Mouse (Mus musculus): ENCODE results near the gene Gdap1l1. TPM values are rescaled to one million over a fixed set of nuclear protein-coding genes. Genes with fewer than 3 reads are reported as not detected.

Gene Gdap1l1
- polyA plus RNA-seq, 1 experiment from 2014 or later: 1.7 TPM

GRCm38 (mm10) chr2:163493031-163493430 is 54.8 kb downstream of the Gdap1l1 start:
- ATAC-seq (replicated peaks; ENCODE audit: low FRiP score) (no peak), DNase-seq (ENCODE audit: low spot score) (no peak)
- H3K36me3 ChIP-seq (ENCODE audit: control insufficient read depth, insufficient read depth, low read length): no peaks in the 10 kb centered on the region
- no peaks in the 10 kb centered on the region for H3K27me3 ChIP-seq (replicated peaks; ENCODE audit: control insufficient read depth, insufficient read depth, low read length)
- H3K9me3 ChIP-seq (ENCODE audit: control insufficient read depth, low read length): no peaks in the 10 kb centered on the region
- WGBS: 41% methylated on average over 5 of the region's 5 CpGs
- no peaks in the 10 kb centered on the region for H3K4me1 ChIP-seq (replicated peaks; ENCODE audit: control insufficient read depth, insufficient read depth, low read length)
- H3K9ac ChIP-seq (ENCODE audit: low read depth, low read length): no peak overlapping the region
- H3K4me3 ChIP-seq (ENCODE audit: low read depth, low read length): no peak overlapping the region
- H3K27ac ChIP-seq (ENCODE audit: low read depth, low read length): no peak overlapping the region
- no peak overlapping the region for H3K4me2 ChIP-seq

GRCm38 (mm10) chr2:163493976-163494375 is 55.7 kb downstream of the Gdap1l1 start:
- Histone ChIP-seq H3K36me3 (ENCODE audit: control insufficient read depth, insufficient read depth, low read length) (no peaks in the 10 kb centered on the region), H3K27me3 (replicated peaks; ENCODE audit: control insufficient read depth, insufficient read depth, low read length) (no peaks in the 10 kb centered on the region), H3K4me1 (replicated peaks; ENCODE audit: control insufficient read depth, insufficient read depth, low read length) (no peaks in the 10 kb centered on the region), H3K4me2 (no peak overlapping the region), H3K4me3 (ENCODE audit: low read depth, low read length) (no peak overlapping the region), H3K9ac (ENCODE audit: low read depth, low read length) (no peak overlapping the region), H3K9me3 (ENCODE audit: control insufficient read depth, low read length) (no peaks in the 10 kb centered on the region), H3K27ac (ENCODE audit: low read depth, low read length) (no peak overlapping the region)
- ATAC-seq (replicated peaks; ENCODE audit: low FRiP score) (no peak), DNase-seq (ENCODE audit: low spot score) (no peak)
- WGBS: 46% methylated on average over 5 of the region's 5 CpGs

GRCm38 (mm10) chr2:163494456-163494855 is 56.2 kb downstream of the Gdap1l1 start:
- H3K27ac ChIP-seq (ENCODE audit: low read depth, low read length): no peak overlapping the region
- no peak overlapping the region for H3K9ac ChIP-seq (ENCODE audit: low read depth, low read length)
- no peaks in the 10 kb centered on the region for H3K36me3 ChIP-seq (ENCODE audit: control insufficient read depth, insufficient read depth, low read length)
- H3K4me2 ChIP-seq: no peak overlapping the region
- DNase-seq (ENCODE audit: low spot score): no peak
- WGBS: 22% methylated on average over 6 of the region's 6 CpGs
- H3K9me3 ChIP-seq (ENCODE audit: control insufficient read depth, low read length): no peaks in the 10 kb centered on the region
- no peak overlapping the region for H3K4me3 ChIP-seq (ENCODE audit: low read depth, low read length)
- no peak for ATAC-seq (replicated peaks; ENCODE audit: low FRiP score)
- no peaks in the 10 kb centered on the region for H3K4me1 ChIP-seq (replicated peaks; ENCODE audit: control insufficient read depth, insufficient read depth, low read length)
- no peaks in the 10 kb centered on the region for H3K27me3 ChIP-seq (replicated peaks; ENCODE audit: control insufficient read depth, insufficient read depth, low read length)

GRCm38 (mm10) chr2:163502219-163502618 is 63.9 kb downstream of the Gdap1l1 start:
- H3K4me1 ChIP-seq (replicated peaks; ENCODE audit: control insufficient read depth, insufficient read depth, low read length): no peaks in the 10 kb centered on the region
- ATAC-seq (replicated peaks; ENCODE audit: low FRiP score) (no peak), DNase-seq (ENCODE audit: low spot score) (no peak)
- H3K36me3 ChIP-seq (ENCODE audit: control insufficient read depth, insufficient read depth, low read length): no peaks in the 10 kb centered on the region
- WGBS: 79% methylated on average over 2 of the region's 2 CpGs
- no peak overlapping the region for H3K4me3 ChIP-seq (ENCODE audit: low read depth, low read length)
- no peak overlapping the region for H3K9ac ChIP-seq (ENCODE audit: low read depth, low read length)
- H3K27ac ChIP-seq (ENCODE audit: low read depth, low read length): no peak overlapping the region
- H3K27me3 ChIP-seq (replicated peaks; ENCODE audit: control insufficient read depth, insufficient read depth, low read length): no peaks in the 10 kb centered on the region
- no peak overlapping the region for H3K4me2 ChIP-seq
- H3K9me3 ChIP-seq (ENCODE audit: control insufficient read depth, low read length): no peaks in the 10 kb centered on the region

- Histone ChIP-seq H3K9ac (ENCODE audit: low read depth, low read length) (no peak overlapping the region), H3K27me3 (replicated peaks; ENCODE audit: control insufficient read depth, insufficient read depth, low read length) (no peaks in the 10 kb centered on the region), H3K36me3 (ENCODE audit: control insufficient read depth, insufficient read depth, low read length) (no peaks in the 10 kb centered on the region), H3K27ac (ENCODE audit: low read depth, low read length) (no peak overlapping the region), H3K4me2 (no peak overlapping the region), H3K4me3 (ENCODE audit: low read depth, low read length) (no peak overlapping the region), H3K4me1 (replicated peaks; ENCODE audit: control insufficient read depth, insufficient read depth, low read length) (no peaks in the 10 kb centered on the region), H3K9me3 (ENCODE audit: control insufficient read depth, low read length) (no peaks in the 10 kb centered on the region)
- ATAC-seq (replicated peaks; ENCODE audit: low FRiP score) (no peak), DNase-seq (ENCODE audit: low spot score) (no peak)
- WGBS: 76% methylated on average over 7 of the region's 7 CpGs
Observed at GRCm38 (mm10) chr2:163503191-163503590, 64.9 kb downstream of the Gdap1l1 start.

Other genes with a start within 250 kb of the Gdap1l1 start
- 2.0 and 3.3 TPM in 2 replicates for gene Tox2, start 235.4 kb upstream of the Gdap1l1 start, polyA plus RNA-seq (2014; fragmentation: Nextera tagmentation; extraction: Ambion mirVana)
- 0.19 and 0.26 TPM in 2 replicates for gene Jph2, start 40.5 kb upstream of the Gdap1l1 start, polyA plus RNA-seq (2014; fragmentation: Nextera tagmentation; extraction: Ambion mirVana)
- gene Oser1, start 13.8 kb upstream of the Gdap1l1 start, polyA plus RNA-seq (2014; fragmentation: Nextera tagmentation; extraction: Ambion mirVana): 61.0 and 67.8 TPM in 2 replicates
- gene Fitm2, start 34.2 kb downstream of the Gdap1l1 start, polyA plus RNA-seq (2014; fragmentation: Nextera tagmentation; extraction: Ambion mirVana): 8.1 and 9.0 TPM in 2 replicates
- not detected in 2 replicates for gene R3hdml, start 53.8 kb downstream of the Gdap1l1 start, polyA plus RNA-seq (2014; fragmentation: Nextera tagmentation; extraction: Ambion mirVana)
- gene Hnf4a, start 68.3 kb downstream of the Gdap1l1 start, polyA plus RNA-seq (2014; fragmentation: Nextera tagmentation; extraction: Ambion mirVana): 18.9 and 20.0 TPM in 2 replicates
- gene Ttpal, start 163.8 kb downstream of the Gdap1l1 start, polyA plus RNA-seq (2014; fragmentation: Nextera tagmentation; extraction: Ambion mirVana): 26.1 and 29.2 TPM in 2 replicates
- 116 TPM in 2 replicates for gene Serinc3, start 206.7 kb downstream of the Gdap1l1 start, polyA plus RNA-seq (2014; fragmentation: Nextera tagmentation; extraction: Ambion mirVana)
- gene Pkig, start 219.9 kb downstream of the Gdap1l1 start, polyA plus RNA-seq (2014; fragmentation: Nextera tagmentation; extraction: Ambion mirVana): 178 and 186 TPM in 2 replicates